Mouse (Mus musculus) kidney, adult 2 months (tissue): Measurements from ENCODE around the gene Mapre3. TPM values are rescaled to one million over a fixed set of nuclear protein-coding genes. Genes with fewer than 3 reads are reported as not detected.
A peak's percentile ranks its signal among the peaks of the same experiment; 100 is the strongest.

Experiments used
- DNase-seq: peaks from one replicate; pipeline ENCODE4 v3.0.0; 2021
- H3K27ac ChIP-seq: fragments of 200-500 bp; 2 replicates; pipeline ENCODE4 v1.5.1; 2012; ENCODE audit warnings: low read depth, low read length, control low read depth, inconsistent platforms; ENCODE audit not compliant: insufficient read depth
- H3K27me3 ChIP-seq: fragments of 200-500 bp; replicated peaks from 2 replicates; pipeline ENCODE4 v1.6.1; 2012; ENCODE audit warnings: mild to moderate bottlenecking, moderate library complexity, low read length, inconsistent platforms; ENCODE audit not compliant: control insufficient read depth, insufficient read depth
- H3K36me3 ChIP-seq: fragments of 200-500 bp; 2 replicates; pipeline ENCODE4 v1.6.1; 2012; ENCODE audit warnings: mild to moderate bottlenecking, moderate library complexity, low read length, inconsistent platforms; ENCODE audit not compliant: control insufficient read depth, insufficient read depth
- H3K4me1 ChIP-seq: fragments of 200-500 bp; 2 replicates; pipeline ENCODE4 v1.6.1; 2011; ENCODE audit warnings: low read length; ENCODE audit not compliant: control insufficient read depth, insufficient read depth
- H3K4me3 ChIP-seq: fragments of 200-500 bp; 2 replicates; pipeline ENCODE4 v1.5.1; 2011; ENCODE audit warnings: mild to moderate bottlenecking, low read depth, low read length, control low read depth; ENCODE audit not compliant: insufficient read depth
- CTCF ChIP-seq: fragments of 200-500 bp; conservative IDR thresholded peaks from 2 replicates; pipeline ENCODE4 v1.5.1; 2011; ENCODE audit warnings: low read depth, mild to moderate bottlenecking, control low read depth, low read length, moderate library complexity, mixed read lengths; ENCODE audit not compliant: insufficient read depth, insufficient read length
- POLR2A ChIP-seq: fragments of 200-500 bp; IDR thresholded peaks from one replicate; pipeline ENCODE4 v1.6.1; 2011; ENCODE audit warnings: low read depth, low read length, control low read depth
- WGBS: fragments of 180-500 bp; shearing (Covaris S2); methylation state at CpG from one replicate; pipeline ENCODE4 v1.1.7; 2018; 5-methylcytosine and 5-hydroxymethylcytosine counted together
- polyA plus RNA-seq: library from polyadenylated mRNA; depleted of rRNA; stranded (reverse); fragments of >200 nt; gene quantifications from 2 replicates; pipeline ENCODE4 v1.2.3, GENCODE M21; 2012

The Mapre3 gene
- polyA plus RNA-seq, 1 experiment = 44.3 TPM

- no peak for TF ChIP-seq POLR2A
- Histone ChIP-seq H3K27me3 (no peaks in the 10 kb centered on the region), H3K36me3 (no peaks in the 10 kb centered on the region), H3K27ac (no peak overlapping the region), H3K4me1 (no peaks in the 10 kb centered on the region), H3K4me3 (no peak overlapping the region)
- 73% methylated on average over 3 of the region's 3 CpGs for WGBS
- DNase-seq = no peak
Measured at GRCm38 (mm10) chr5:30781147-30781546, 33.3 kb upstream of the Mapre3 start.

GRCm38 (mm10) chr5:30787381-30787780, 27.1 kb upstream of the Mapre3 start:
- no peaks in the 10 kb centered on the region for H3K36me3 ChIP-seq
- DNase-seq = no peak

GRCm38 (mm10) chr5:30790047-30790446, 24.4 kb upstream of the Mapre3 start:
- H3K27ac ChIP-seq = no peak overlapping the region
- no peaks in the 10 kb centered on the region for H3K27me3 ChIP-seq
- 82% methylated on average over 3 of the region's 3 CpGs for WGBS
- H3K4me1 ChIP-seq = no peaks in the 10 kb centered on the region
- no peaks in the 10 kb centered on the region for H3K36me3 ChIP-seq
- H3K4me3 ChIP-seq = no peak overlapping the region
- TF ChIP-seq CTCF (no peak), POLR2A (no peak)
- no peak for DNase-seq

More at GRCm38 (mm10) chr5:30787381-30787780, 27.1 kb upstream of the Mapre3 start:
- Histone ChIP-seq H3K4me3 (no peak overlapping the region), H3K27ac (no peak overlapping the region), H3K27me3 (no peaks in the 10 kb centered on the region), H3K4me1 (no peaks in the 10 kb centered on the region)
- TF ChIP-seq CTCF = no peak
- TF ChIP-seq POLR2A = no peak
- 80% methylated on average over 5 of the region's 5 CpGs for WGBS

- 10% methylated on average over 12 of the region's 12 CpGs for WGBS
- TF ChIP-seq POLR2A (no peak), CTCF (peak; percentile 81)
- no peaks in the 10 kb centered on the region for H3K36me3 ChIP-seq
- no peak overlapping the region for H3K4me3 ChIP-seq
- H3K4me1 ChIP-seq = no peaks in the 10 kb centered on the region
- H3K27ac ChIP-seq = no peak overlapping the region
- no peaks in the 10 kb centered on the region for H3K27me3 ChIP-seq
- DNase-seq = peak; percentile 77
Measured at GRCm38 (mm10) chr5:30796125-30796524, 18.3 kb upstream of the Mapre3 start.

GRCm38 (mm10) chr5:30797482-30797881, 17.0 kb upstream of the Mapre3 start:
- DNase-seq = no peak
- WGBS = 92% methylated on average over 7 of the region's 7 CpGs

GRCm38 (mm10) chr5:30797982-30798381, 16.5 kb upstream of the Mapre3 start:
- Histone ChIP-seq H3K4me3 (no peak overlapping the region), H3K4me1 (no peaks in the 10 kb centered on the region), H3K36me3 (no peaks in the 10 kb centered on the region), H3K27ac (no peak overlapping the region), H3K27me3 (no peaks in the 10 kb centered on the region)
- WGBS = 88% methylated on average over 8 of the region's 8 CpGs
- no peak for TF ChIP-seq POLR2A
- TF ChIP-seq CTCF = no peak
- no peak for DNase-seq

More at GRCm38 (mm10) chr5:30797482-30797881, 17.0 kb upstream of the Mapre3 start:
- TF ChIP-seq CTCF = no peak
- TF ChIP-seq POLR2A = no peak
- Histone ChIP-seq H3K36me3 (no peaks in the 10 kb centered on the region), H3K27ac (no peak overlapping the region), H3K4me3 (no peak overlapping the region), H3K4me1 (no peaks in the 10 kb centered on the region), H3K27me3 (no peaks in the 10 kb centered on the region)

GRCm38 (mm10) chr5:30798965-30799364, 15.5 kb upstream of the Mapre3 start:
- DNase-seq = no peak
- H3K27me3 ChIP-seq = no peaks in the 10 kb centered on the region
- no peak overlapping the region for H3K27ac ChIP-seq
- TF ChIP-seq POLR2A (no peak), CTCF (no peak)
- no peak overlapping the region for H3K4me3 ChIP-seq
- 72% methylated on average over 6 of the region's 6 CpGs for WGBS
- H3K4me1 ChIP-seq = no peaks in the 10 kb centered on the region
- H3K36me3 ChIP-seq = no peaks in the 10 kb centered on the region
